Mouse (Mus musculus) fibroblast of lung, adult 2 months (primary cell): ENCODE measurements around the gene Hoxb7.

Experiments
- DNase-seq: peaks from one replicate; pipeline ENCODE4 v3.0.0-alpha.2; 2011; ENCODE audit warnings: low read depth

Hoxb7 gene

GRCm38 (mm10) chr11:96268031-96268745 is 18.2 kb upstream of the Hoxb7 start:
- no peak for DNase-seq

GRCm38 (mm10) chr11:96269869-96270268 is 16.6 kb upstream of the Hoxb7 start:
- DNase-seq = no peak

- DNase-seq = no peak
Measured at GRCm38 (mm10) chr11:96270996-96271540, 15.4 kb upstream of the Hoxb7 start, which contains the start of gene Hoxb9. TSS of gene Hoxb9 (plus strand) at chr11:96271457.

- no peak for DNase-seq
Measured at GRCm38 (mm10) chr11:96271541-96272011, 14.8 kb upstream of the Hoxb7 start.

- DNase-seq = no peak
Measured at GRCm38 (mm10) chr11:96272024-96272921, 14.2 kb upstream of the Hoxb7 start.

- no peak for DNase-seq
Measured at GRCm38 (mm10) chr11:96274428-96274827, 12.0 kb upstream of the Hoxb7 start.

GRCm38 (mm10) chr11:96275896-96276295 is 10.5 kb upstream of the Hoxb7 start:
- no peak for DNase-seq

- no peak for DNase-seq
Measured at GRCm38 (mm10) chr11:96277151-96278044, 9.0 kb upstream of the Hoxb7 start.

GRCm38 (mm10) chr11:96278324-96278723 is 8.1 kb upstream of the Hoxb7 start:
- DNase-seq = no peak

- peak; percentile 58 for DNase-seq
Measured at GRCm38 (mm10) chr11:96278773-96279172, 7.7 kb upstream of the Hoxb7 start.

GRCm38 (mm10) chr11:96279421-96280233 is 6.8 kb upstream of the Hoxb7 start:
- DNase-seq = no peak

- DNase-seq = no peak
Measured at GRCm38 (mm10) chr11:96280399-96281378, 5.7 kb upstream of the Hoxb7 start.

GRCm38 (mm10) chr11:96281396-96281795 is 5.0 kb upstream of the Hoxb7 start:
- no peak for DNase-seq

- DNase-seq = no peak
Measured at GRCm38 (mm10) chr11:96281855-96282570, 4.4 kb upstream of the Hoxb7 start, which contains the start of gene Hoxb8. TSS of gene Hoxb8 (plus strand) at chr11:96281905.

GRCm38 (mm10) chr11:96282795-96283430 is 3.5 kb upstream of the Hoxb7 start:
- no peak for DNase-seq

- no peak for DNase-seq
Measured at GRCm38 (mm10) chr11:96284041-96284749, 2.2 kb upstream of the Hoxb7 start.
